Mouse (Mus musculus) brain, adult 10 weeks (tissue): ENCODE measurements around the gene Ltbp3. TPM values are rescaled to one million over a fixed set of nuclear protein-coding genes. Genes with fewer than 3 reads are reported as not detected.

ENCODE experiments used
- polyA plus RNA-seq: library from polyadenylated mRNA; stranded (reverse); fragments of 350-450 nt; fragmentation: Illumina TruSeq; extraction: RNeasy Lipid Tissue Mini Kit (QIAGEN cat#74804); gene quantifications from one replicate; pipeline ENCODE4 v1.2.3, GENCODE M21; 2015; ENCODE audit warnings: low read depth, low replicate concordance

Ltbp3 gene
- polyA plus RNA-seq = 27.2 TPM

DNA sequence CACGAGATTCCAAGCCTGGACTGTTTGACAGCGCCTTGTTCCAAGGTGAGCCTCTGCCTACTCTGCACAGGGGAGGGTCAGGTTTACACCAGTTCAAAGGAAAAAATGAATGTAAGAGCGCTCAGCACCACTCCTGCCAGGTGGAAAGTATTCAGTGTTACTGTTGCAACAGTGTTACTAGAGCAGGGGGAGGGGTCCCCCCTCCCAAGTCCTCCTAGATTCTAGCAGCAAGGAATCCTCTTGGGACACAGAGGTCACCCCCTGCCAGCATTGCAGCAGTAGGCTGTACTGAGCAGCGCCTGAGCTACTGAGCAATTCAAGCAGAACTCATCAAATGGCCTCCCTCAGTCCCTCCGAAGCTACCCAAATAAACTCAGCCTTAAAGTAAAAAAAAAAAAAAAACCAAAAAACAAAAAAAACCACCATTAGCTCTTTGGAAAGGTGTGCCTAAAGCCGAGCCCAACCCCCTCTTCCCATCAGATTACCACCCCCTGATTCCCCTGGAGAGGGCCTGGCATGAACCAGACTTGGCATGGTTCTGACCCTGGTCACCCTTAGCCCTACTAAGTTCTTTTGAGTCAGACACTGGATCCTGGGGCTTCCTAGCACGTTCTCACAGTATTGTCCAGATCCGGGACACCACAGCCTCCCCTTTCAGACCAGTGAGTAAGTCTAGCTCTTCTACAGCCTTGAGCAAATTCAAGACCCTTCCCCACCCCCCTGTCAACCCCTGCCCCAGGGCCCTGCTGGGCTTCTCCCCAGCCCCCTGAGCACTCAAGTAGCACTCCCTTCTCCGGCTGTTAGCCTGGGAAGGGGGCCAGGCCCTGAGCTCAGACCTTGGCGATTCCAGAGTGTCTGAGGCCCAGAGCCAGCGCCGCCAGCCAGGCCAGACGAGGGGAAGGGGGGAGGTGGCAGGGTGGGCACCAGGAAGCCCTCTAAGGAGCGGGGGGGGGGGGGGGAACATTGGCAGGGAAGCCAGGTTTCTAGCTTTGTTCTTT lies at the start of gene Ltbp3:
Ltbp3 (plus strand) TSS at position 585 of the 998 bp plus-strand sequence.

DNA sequence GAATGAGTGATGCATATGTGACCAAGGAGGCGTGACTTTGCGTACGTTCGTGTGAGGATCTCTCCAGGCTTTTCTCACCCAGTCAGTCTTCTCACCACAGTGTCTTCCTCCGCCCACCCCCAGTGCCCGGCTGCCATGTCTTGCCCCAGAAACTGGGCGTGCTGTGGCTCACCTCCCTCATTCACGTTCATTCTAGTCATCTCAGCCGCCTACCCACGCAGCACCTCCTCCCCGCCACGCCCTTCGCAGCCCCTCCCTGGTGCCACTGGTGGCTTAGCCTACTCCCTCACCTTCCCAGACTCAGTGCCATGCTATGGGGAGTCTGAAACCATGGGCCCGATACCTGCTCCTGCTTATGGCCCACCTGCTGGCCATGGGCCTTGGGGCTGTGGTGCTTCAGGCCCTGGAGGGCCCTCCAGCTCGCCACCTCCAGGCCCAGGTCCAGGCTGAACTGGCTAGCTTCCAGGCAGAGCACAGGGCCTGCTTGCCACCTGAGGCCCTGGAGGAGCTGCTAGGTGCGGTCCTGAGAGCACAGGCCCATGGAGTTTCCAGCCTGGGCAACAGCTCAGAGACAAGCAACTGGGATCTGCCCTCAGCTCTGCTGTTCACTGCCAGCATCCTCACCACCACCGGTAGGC lies 36.4 kb upstream of the Ltbp3 start, which contains the start of gene Kcnk7:
Kcnk7 (plus strand) TSS at position 205 of the 638 bp plus-strand sequence.

DNA sequence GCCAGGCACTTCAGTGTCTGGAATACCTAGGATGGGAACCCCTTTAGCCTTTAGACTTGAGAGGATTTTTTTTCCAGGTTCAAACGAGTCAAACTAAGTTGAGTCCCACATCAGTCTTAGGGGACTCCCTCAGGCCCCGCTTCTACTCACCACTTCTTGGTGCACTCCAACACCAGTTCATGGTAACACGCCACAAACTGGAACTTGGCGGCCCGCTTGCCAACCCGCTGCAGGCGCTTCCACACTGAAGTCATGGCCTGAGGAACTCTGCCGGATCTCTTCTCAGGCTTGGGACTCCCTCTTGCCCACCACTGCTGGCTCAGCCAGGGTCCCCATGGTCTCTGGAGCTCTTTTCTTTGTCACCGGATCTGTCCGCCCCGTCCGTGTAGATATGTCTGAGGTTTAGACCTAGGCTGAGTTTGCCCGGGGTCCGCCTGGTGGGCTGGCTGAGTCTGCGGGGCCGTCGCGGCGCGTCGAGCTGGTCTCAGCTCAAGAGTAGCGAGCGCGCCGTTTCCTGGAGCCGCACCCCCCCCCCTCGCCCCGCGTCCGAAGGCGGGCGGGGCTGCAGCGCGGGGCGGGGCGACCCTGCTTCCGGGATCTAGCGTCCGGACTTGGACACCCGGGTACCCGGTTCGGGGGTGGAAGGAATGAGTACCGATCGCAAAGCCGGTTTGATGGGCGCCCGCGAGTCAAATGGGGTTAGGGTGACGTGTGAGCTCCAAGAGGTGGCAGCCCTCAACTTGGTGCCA lies 14.8 kb upstream of the Ltbp3 start, which contains the start of gene Ehbp1l1:
Ehbp1l1 (minus strand) TSS at position 551 of the 749 bp plus-strand sequence.

DNA sequence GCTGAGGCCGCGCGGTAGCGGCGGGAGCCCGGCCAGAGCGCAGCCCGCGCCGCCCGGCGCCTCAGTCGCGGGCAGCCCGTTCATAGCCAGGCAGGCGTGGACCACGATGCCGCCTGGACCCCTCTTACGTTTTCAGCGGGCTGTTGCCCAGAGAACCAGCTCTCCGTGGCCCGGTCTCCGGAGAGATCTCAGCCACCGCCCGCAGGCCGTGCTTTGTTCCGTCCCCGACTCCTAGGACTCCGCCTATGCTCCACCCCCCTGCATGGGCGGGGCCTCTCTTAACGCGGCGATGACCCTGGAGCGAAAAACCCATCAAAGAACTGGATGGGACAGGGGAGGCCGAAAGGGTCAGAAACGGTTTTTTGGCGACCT lies 11.3 kb upstream of the Ltbp3 start, which contains the start of gene Fam89b:
Fam89b (minus strand) TSS at position 210 of the 372 bp plus-strand sequence.

DNA sequence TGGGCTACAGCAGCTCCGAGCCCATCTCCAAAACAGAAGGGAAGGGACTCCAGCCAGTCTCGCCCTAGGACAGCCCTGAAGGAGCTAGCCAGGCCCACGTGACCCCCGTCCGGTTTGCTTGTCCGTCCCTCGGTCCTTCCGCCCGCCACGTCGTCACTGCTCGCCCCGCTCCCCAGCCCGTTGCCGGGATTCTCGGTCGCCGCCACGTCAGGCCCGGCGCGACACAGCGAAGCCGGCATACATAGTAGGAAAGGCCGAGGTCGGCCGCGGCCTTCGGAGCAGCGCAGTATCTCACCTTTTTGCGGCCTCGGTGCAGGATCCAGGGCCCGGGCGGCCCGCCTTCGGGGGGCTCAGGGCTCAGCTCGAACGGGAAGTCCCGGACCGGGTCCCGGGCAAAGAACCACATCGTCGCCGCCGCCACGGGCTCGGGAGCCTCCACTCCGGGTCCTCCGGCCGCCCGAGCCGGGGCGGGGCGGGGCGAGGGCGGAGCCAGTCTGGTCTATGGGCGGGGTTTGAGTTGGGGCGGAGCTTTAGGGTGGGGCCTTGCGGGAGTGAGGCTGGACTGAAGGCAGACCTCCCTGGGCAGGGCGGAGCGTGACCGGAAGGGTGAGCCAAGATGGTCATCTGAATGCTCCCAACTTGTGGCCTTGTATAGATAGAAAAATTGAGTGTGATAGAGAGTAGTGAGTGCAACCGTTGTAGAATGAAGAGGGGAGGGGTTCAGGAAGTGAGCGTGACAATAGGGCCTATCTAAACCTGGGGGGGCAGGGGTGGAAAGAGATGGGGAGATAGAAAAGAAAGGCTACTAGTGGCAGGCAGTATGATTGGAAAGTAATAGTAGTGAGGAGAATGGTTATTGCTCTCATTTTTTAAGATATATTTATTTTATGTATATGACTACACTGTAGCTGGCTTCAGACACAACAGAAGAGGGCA lies 30.5 kb downstream of the Ltbp3 start, which contains the start of gene Scyl1:
Scyl1 (minus strand) TSS at position 495 of the 936 bp plus-strand sequence.

Other genes starting within 250 kb of the Ltbp3 start
- 3.0 TPM for gene 1700020D05Rik, start 237.1 kb upstream of the Ltbp3 start, polyA plus RNA-seq
- 96.1 TPM for gene Snx32, start 230.4 kb upstream of the Ltbp3 start, polyA plus RNA-seq
- gene Ovol1, start 180.3 kb upstream of the Ltbp3 start, polyA plus RNA-seq = not detected
- gene Ap5b1, start 172.9 kb upstream of the Ltbp3 start, polyA plus RNA-seq = 2.5 TPM
- gene Rnaseh2c, start 139.0 kb upstream of the Ltbp3 start, polyA plus RNA-seq = 40.8 TPM
- 92.0 TPM for gene Kat5, start 130.7 kb upstream of the Ltbp3 start, polyA plus RNA-seq
- 14.1 TPM for gene Rela, start 103.4 kb upstream of the Ltbp3 start, polyA plus RNA-seq
- gene Sipa1, start 77.2 kb upstream of the Ltbp3 start, polyA plus RNA-seq = 8.9 TPM
- gene Map3k11, start 52.2 kb upstream of the Ltbp3 start, polyA plus RNA-seq = 16.2 TPM
- gene Pcnx3, start 52.0 kb upstream of the Ltbp3 start, polyA plus RNA-seq = 32.6 TPM
- gene Kcnk7, start 36.5 kb upstream of the Ltbp3 start, polyA plus RNA-seq = 0.64 TPM
- 11.2 TPM for gene Ehbp1l1, start 14.6 kb upstream of the Ltbp3 start, polyA plus RNA-seq
- 30.2 TPM for gene Fam89b, start 11.3 kb upstream of the Ltbp3 start, polyA plus RNA-seq
- gene Scyl1, start 30.5 kb downstream of the Ltbp3 start, polyA plus RNA-seq = 68.8 TPM
- 14.4 TPM for gene Frmd8, start 134.4 kb downstream of the Ltbp3 start, polyA plus RNA-seq
- 5.1 TPM for gene Slc25a45, start 136.9 kb downstream of the Ltbp3 start, polyA plus RNA-seq
- gene Tigd3, start 153.2 kb downstream of the Ltbp3 start, polyA plus RNA-seq = 3.6 TPM
- 58.0 TPM for gene Dpf2, start 172.1 kb downstream of the Ltbp3 start, polyA plus RNA-seq
- gene Cdc42ep2, start 183.9 kb downstream of the Ltbp3 start, polyA plus RNA-seq = 9.0 TPM
- gene Pola2, start 223.3 kb downstream of the Ltbp3 start, polyA plus RNA-seq = 7.5 TPM
- gene Slc22a20, start 245.2 kb downstream of the Ltbp3 start, polyA plus RNA-seq = not detected